Mouse (Mus musculus) urinary bladder, adult 18-20 months (tissue): ENCODE data around the gene Naa38.
"Not testable (repeated sequence)": the region's sequence is repeated elsewhere in the genome, so short reads cannot be mapped to it uniquely, and the experiment has no call there.

Source experiments
- DNase-seq, 2 experiments: peaks; one replicate each; pipeline ENCODE4 v3.0.0; 2022; ENCODE audit warnings: low spot score in 2 of 2, mixed read lengths in 2 of 2

The Naa38 gene

DNA sequence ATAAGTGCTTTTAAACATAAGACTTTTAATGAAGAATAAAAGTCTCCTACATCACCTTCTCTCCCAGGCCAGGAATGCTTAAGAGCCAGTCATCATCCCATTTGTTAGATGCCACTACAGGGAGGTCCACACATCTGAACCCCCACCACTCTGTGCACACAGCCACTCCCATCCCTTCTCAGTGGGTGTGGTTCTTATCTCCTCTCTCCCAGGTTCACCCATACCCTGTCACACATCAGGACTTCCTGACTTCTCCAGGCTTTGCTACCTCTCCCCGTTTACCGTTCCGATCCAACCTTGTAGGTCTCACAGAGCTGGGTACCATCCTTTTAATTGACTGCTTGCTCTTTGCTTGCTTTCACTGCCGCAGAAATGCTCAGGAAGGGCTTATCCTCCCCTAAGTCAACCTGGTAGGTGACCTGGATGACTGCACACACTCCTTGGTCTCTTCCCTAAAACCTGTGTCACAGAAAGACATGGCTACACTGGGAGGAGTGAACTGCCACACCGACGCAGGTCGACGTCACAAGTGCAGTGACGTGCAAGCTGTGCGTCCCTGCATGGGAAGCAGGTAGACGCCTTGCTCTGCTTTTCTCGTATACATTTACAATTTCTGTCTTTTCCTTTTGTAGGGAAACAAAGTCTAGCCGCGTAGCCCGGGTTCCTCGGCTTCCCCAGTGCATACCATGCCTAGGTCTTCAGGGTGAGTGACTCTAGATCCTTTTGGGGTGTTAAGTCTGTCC is 21.9 kb upstream of the Naa38 start:
- DNase-seq, result no peak

DNA sequence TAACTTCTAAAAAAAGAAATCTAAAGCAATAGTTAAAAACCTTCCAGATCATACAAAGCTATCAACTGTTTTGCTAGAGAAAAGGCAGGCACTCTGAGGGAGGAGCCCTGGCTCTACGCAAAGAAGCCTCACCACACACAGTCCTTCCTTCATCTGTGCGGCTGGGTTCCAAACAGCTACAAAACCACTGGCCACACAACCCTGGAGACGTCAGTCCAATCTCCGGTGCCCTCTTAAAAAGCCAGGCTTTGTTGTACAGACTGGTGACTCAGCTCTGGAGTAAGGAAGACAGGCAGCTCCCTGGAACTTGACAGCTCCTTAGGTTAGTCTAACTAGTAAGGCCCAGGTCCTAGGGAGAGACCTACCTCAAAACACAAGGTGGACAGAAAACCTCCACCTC is 19.6 kb upstream of the Naa38 start:
- no peak for DNase-seq

DNA sequence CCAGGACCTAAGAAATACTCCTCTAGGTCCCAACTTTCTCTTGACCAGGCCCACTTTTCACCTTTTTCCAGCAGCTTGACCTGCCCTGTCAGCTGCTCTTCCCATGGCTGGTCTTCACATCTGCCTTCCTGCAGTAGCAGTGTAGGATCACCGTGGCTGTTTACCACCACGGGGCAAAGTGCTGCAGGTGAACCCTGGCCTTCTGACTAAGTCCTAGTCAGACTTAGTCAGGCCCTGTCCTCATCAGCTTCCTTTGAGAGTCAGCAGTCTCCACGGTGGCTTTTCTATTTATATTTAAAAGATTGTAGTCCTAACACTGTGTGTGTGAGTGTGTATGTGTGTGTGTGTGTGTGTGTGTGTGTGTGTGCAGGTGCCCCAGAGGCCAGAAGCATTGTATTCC is 17.5 kb upstream of the Naa38 start:
- no peak for DNase-seq

DNA sequence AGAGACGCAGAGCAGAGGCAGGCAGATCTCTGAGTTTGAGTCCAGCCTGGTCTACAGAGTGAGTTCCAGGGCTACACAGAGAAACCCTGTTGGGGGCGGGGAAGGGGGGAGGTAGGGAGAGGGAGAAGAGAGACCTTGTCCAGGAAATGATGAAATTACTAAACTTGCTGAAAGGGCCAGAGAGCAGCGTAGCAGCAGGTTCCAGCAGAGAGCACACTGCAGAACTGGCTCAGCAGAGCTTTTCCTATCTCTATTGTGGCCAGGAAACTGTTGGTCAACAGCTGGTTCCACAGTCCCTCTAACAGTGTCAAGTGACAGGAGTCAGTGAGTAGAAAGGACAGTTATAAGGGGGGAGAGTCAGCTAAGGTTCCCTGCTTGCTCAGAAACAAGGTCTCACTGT is 15.7 kb upstream of the Naa38 start:
- DNase-seq, result no peak

DNA sequence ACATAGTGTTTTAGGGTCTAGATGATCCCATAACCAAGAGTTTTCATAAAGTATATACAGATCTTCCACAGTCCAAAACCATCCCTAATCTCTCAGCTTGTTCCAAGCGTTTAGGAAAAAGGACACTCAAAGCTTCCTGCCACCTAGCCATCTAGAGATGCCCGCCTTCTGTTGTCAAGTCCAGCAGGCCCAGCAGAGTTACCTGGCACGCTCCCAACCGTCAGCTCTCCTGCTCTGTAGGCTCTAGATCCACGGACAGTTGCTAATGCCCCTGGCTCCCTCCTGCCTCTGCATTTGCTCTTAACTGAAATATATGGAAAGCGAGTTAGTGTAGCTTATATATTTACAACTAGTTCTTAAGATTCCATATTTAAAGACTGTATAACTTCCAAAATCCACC is 13.9 kb upstream of the Naa38 start:
- no peak for DNase-seq

DNA sequence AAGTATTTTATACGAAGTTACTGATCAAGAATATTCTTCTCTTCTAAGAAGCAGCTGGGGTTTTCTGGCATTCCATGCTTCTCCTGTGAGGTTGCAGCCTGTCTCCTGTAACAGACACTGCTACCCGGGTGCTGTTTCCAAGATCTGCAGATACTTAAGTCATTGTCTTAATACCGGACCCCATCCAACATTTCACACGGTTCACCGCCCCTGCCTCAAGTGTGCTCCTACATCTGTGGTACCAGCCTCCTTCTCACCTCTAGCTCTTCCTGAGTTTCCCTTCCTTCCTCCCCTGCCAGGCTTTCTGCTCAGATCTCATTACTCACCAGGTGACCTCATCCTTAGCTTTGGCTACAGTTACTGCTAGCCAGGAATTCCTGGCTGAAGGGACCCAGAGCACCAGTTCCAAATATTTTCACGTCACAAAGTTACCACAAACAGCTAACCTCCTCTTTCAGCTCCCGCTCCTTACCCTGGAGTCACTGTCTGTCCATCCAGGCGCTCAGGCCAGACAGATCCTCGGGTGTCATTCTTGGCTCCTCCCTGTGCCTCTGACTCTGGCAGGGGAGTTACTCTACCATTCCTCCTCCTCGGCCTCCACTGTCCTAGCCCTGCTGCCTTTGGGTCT is 12.7 kb upstream of the Naa38 start:
- DNase-seq, result no peak

DNA sequence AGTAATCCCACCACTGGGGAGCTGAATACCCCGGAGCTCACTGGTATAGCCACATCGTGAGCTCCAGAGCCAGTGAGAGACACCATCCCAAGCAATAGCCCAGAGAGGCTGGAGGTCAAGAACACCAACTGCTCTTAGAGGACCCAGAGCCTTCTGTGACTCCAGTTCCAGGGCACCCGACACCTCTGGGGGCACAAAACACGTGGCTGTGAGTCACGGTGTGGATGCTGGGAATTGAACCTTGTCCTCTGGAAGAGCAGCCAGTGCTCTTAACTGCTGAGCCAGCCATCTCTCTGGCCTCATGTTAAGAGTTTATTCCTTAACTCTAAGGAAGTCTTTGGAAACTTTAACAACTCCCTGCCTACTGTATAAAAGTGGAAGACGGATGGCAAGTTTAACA is 10.3 kb upstream of the Naa38 start:
- no peak for DNase-seq

DNA sequence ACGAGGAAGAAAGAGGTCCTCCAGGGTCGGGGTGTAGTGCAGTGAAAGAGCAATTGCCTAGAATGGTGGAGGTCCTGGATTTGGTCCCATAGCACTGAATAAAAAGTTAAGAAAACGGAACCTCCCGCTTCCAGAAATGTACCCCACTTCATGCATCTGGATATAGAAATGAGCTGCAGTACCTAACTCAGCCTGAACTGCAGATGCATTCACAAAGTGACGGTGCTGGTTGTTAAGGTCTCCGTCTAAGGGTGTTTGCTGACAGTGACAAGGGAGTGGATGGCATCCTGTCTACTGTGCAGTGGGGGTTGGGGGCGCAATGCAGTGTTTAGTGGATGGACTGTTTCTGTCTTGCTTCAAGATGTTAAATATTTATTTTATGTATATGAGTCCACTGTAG is 8.5 kb upstream of the Naa38 start:
- DNase-seq, result no peak

DNA sequence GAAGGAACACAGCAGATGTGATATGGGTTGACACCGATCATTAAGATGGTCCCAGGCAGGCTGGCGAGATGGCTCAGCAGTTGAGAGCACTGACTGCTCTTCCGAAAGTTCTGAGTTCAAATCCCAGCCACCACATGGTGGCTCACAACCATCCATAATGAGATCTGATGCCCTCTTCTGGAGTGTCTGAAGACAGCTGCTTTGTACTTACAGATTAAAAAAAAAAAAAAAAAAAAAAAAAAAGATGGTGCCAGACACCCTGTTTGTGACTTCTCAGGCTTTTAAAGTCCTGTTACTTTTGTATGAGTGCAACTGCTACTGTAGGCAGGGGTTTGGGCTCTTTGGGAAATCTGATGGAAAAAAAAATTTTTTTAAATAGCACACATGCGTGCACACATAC is 6.6 kb upstream of the Naa38 start:
- no peak for DNase-seq

DNA sequence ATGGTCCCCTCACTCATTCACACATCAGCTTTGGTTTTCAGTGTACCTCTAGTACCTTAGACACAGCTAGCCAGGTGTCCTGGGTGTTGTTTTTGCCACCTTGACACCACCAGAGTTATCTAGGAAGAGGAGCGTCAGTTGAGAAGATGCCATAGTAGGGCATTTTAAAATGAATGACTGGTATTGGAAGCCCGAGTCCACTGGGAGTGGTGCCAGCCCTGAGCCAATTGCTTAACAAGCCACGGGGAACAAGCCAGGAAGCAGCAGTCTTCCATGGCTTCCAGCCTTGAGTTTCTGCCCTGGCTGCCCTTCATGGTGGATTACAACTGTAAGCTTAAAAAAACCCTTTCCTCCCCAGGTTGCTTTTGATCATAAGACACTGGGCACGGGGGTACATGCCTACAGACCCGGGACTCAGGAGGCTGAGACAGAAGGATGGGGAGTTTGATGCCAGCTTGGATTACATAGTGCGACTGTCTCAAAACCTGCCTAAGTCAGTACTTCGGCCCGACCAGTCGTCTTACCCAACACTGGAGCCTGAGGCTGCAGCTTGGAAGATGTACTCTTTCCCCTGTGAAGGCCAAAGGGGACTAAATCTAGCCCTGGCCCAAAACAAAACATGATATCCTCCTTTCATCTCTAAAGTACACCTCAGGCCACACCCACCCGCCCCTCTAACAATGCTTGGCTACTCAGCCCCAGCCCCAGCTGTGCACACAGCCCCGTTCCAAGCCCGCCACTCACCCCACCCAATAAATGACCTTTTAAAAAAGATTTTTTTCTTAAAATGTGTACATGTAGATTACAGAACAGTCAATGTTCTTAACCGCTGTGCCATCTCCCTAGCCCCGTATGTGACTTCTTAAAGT is 5.5 kb upstream of the Naa38 start:
- peak in 1 of 2 experiments; percentile 9 for DNase-seq

DNA sequence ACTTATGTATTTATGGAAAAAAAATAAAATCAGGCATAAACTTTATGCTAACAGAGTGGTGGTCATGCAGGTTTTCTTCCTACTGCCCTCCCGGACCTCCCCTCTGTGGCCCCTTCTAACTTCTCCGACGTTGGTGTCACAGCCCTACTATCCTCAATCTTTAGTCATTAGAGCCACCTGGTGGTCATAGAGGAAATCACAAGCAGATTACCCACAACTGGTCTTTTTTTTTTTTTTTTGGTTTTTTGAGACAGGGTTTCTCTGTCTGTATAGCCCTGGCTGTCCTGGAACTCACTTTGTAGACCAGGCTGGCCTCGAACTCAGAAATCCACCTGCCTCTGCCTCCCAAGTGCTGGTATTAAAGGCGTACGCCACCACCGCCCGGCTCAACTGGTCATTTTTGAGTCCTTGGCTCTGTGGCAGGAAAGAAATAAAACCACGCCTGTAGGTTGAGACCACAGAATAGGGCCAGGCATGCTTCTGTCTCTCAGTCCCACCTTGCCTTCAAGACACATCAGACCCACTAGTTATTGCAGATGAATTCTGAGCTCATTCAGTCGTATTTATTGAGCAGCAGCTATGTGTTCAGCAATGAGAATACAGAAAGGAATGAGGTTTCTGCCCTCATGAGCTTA is 4.8 kb upstream of the Naa38 start:
- DNase-seq, result peak in 1 of 2 experiments; percentile 35

DNA sequence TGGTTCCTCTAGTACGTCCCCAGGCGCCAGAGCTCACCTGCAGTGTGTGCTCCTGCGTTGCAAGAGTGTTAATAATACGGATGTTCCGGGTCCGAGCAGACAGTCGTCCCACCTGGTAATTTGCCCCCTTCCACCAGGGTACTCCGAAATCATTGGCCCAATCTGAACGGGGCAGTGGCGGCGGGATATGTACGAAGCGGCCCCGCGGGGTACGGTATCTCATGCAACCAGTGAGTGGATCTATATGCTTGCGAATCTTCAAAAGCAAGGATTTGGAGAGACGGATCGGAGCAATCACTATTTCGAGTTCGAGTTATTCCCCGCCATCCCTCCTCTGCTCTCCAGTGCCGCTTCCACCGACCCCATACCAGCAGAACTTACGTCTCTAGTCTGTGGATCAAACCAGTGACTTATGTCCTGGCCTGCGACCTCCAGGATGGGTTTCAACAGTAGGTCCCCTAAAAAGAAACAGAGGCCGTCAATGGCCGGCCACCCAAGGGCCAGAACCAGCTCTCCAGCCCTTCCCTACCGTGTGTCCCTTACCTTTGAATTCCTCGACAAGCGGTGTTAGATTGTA is 608 bp upstream of the Naa38 start:
- DNase-seq, result not testable (repeated sequence)

DNA sequence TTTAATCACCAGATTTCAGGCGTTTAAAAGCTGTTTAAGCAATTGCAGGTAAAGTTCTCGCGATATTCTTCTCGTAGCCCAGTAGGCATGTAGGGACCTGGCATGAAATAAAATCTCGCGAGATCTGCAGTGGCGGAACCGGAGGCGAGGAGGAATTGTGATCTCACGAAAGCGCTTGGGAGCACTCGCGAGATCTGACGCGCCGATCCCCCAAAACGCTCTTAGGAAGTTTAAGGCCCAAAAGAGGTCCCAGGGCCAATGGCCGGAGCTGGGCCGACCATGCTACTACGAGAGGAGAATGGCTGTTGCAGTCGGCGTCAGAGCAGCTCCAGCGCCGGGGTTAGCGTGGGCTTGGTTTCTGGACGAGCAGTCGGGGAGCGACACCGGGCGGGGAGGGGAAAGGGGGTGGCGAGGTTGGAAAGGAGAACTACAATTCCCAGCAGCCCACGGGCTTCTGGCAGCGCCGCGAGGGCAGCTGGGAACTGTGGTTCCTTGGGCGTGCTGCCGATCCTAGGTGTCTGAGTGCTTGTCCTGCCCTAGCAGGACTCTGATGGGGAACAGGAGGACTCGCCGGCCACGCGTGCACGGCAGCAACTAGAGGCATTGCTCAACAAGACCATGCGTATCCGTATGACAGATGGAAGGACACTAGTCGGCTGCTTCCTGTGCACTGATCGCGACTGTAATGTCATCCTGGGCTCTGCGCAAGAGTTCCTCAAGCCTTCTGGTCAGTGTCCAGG is 517 bp downstream of the Naa38 start:
- DNase-seq, result peak; percentile 96

DNA sequence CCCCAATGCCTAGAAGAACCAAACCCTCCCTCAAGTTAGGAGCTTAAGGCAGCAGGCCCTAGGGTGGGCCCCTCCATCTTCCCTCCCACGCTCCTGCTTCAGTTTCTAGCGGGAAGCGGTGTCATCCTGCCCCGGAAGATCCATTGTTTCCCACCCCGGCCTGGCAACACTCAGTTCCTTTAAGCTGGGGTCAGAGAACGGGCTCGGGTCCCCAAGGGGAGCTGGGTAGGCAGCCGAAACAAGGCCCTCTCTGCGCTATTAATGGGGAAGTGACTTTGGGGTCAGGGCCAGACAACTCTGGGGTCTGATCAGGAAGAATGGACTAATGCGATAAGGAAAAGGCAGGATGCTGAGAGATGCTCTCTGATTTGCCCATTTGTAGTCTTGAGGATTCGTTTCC is 1.5 kb downstream of the Naa38 start:
- no peak for DNase-seq

DNA sequence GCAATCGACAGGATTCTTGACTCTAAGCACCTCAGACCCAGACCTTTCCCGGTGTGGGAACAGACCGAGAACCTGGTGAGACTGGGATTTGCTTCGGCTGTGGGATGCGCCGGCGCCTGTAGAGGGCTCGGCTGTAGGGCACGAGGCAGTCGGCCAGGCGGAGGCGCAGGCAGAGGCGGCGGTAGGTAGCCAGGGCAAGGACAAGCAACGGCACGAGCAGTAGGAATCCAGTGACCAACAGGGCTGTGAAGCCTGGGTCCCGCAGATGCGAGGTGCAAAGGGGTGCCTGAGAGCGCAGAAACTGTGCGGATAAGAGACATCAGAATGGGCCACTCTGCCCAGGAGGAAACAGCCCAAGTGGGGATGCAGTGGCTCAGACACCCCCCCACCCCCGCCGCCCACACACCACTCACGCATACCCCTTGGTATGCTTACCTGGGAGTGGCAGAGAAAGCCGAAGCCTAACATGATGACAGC is 2.3 kb downstream of the Naa38 start:
- no peak for DNase-seq

DNA sequence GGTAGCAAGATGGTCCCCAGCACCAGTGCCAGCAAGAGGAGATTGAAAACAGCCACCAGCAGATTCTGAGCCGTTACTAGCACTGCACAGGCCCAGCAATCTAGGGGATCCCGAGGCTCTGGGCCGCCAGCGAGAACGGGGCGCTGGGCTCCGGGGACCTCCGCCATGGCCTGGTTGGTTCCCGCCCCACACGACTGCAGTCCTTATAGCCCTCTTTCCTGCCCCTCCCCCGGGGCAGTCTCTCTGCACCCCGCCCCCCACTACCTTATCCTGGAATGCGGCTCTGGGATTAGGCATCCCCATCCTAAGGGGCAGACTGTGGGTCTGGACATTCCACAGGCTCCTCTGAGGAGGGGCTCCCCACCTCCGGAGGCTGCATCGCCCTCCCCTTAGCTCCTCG is 2.8 kb downstream of the Naa38 start, which contains the start of gene Tmem88:
Gene Tmem88 (minus strand): TSS at position 176 of the 400 bp plus-strand sequence.
- peak in 1 of 2 experiments; percentile 1 for DNase-seq

DNA sequence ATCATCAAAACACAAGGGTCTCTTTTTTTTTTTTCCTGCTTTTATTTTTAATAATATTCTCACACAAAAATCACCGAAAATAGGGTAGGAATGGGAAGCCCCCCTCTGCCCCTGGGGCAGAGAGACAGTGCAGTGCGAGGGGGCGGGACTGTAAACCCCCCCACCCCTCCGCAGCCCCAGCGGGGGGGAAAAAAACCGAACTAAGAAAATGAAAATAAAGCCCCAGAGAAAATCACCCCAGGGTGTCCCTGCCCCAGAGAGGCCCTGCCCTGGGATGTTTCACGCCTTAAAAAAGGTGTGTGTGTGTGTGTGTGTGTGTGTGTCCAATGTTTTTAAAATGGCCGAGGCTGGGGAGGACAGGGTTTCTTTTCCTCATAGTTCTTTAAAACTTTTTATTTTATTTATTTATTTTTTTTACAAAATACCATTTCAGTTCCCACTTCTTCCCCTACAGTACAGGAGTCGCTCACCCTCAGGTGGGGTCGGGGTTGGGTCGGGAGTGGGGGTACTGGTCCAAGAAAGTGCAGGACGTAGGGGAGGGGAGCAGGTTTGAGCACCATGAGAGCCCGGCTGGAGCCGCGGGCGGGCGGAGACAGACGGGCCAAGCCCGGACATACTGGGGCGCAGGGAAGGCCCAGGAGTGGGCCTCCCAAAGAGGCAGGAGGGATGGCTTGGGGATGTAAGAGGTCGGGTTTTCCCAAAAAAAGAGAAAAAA is 3.4 kb downstream of the Naa38 start:
- no peak for DNase-seq

DNA sequence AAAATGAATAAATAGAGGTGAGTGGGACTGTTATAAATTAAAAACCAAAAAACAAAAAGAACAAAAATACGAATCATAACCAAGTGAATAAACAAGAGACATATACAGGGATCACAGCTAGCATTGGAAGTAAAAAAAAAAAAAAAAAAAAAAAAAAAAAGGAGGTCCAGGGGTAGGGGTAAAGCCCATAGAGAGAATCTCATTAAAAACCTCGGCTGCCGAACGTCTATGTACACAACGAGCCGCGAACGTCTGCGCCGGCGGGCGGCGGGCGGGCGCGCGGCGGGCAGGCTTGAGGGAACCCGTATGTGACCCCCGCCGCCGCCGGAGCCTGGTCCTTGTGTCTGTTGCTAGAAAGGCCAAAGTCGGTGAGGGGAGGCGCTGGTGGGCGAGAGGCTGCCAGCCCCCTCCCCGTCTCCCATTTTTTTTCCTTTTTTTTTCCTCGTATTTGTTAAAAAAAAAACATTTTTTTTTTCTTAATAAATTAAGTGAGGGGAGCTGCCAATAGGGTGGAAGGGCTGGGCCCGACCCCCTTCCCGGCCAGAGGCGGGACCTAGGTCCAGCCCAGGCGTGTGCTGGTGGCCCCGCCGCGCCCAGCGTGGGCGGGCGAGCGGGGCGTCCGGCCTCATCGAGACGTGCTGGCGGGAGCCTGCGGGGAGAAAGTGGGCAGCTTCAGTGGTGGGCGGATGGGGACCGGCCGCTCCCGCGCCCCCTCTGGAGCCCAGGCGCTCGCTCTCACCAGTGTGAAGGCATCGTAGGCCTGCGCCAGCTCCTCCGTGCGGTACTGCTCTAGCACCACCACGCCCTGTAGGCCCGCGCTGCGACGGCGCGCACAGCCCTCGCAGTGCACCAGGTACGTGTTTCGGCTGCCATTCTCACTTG is 4.2 kb downstream of the Naa38 start:
- DNase-seq, result no peak
